In the genomic region with DNA sequence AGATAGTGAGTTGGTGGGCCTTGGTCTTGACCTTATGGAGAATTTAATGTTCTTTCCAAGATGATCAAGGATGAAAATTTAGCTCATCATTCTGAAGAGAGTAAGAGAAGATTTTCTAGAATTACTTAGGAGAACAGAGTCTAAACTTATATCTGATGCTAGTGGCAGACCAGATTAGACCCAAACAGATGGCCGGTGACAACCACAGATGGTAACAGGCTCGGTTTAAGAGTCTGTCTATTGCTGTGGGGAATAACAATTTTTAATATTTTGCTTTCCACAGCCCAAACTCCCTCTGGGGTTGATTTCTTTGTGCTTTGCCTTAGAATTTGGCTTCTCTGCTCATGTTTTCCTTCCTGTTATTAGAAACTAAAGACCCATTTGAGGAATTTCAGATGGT, we compare ENCODE assay signal across 15 mouse cellular contexts.
DNase-seq lines count a peak whose midpoint lies in the region; ATAC-seq and TF ChIP-seq lines count a peak whose summit lies in the region.
"Had no signal": no experiment of that assay in that cellular context is flagged by ENCODE, and none has a peak within 500 bp of the region (broad histone marks: within the 10 kb centered on the region; RNA-seq: fewer than 3 reads in every experiment).

No protein-coding gene starts in this region.

- no peak overlapping the region for H3K9ac ChIP-seq in forebrain, embryonic 13.5 days
- no peak overlapping the region for H3K9ac ChIP-seq in forebrain, embryonic 11.5 days (ENCODE audit: low read length)
- no peak overlapping the region for H3K9ac ChIP-seq in forebrain, postnatal 0 days
- H3K9ac ChIP-seq: liver, embryonic 12.5 days had no signal

- H3K4me1 ChIP-seq in forebrain, embryonic 13.5 days = peaks cover 16% of the 10 kb centered on the region
- no peaks in the 10 kb centered on the region for H3K4me1 ChIP-seq in forebrain, embryonic 11.5 days (replicated peaks; ENCODE audit: control insufficient read depth, insufficient read depth, low read length)
- no peaks in the 10 kb centered on the region for H3K4me1 ChIP-seq in forebrain, postnatal 0 days (ENCODE audit: insufficient read depth)
- H3K4me1 ChIP-seq: liver, embryonic 12.5 days had no signal

- WGBS in forebrain, embryonic 13.5 days = 80% methylated on average over 2 of the region's 2 CpGs
- WGBS in forebrain, embryonic 11.5 days = 86% methylated on average over 2 of the region's 2 CpGs
- 66% methylated on average over 2 of the region's 2 CpGs for WGBS in forebrain, postnatal 0 days

- no peaks in the 10 kb centered on the region for H3K9me3 ChIP-seq in forebrain, embryonic 13.5 days (replicated peaks)
- no peaks in the 10 kb centered on the region for H3K9me3 ChIP-seq in forebrain, embryonic 11.5 days (ENCODE audit: control insufficient read depth, low read length)
- H3K9me3 ChIP-seq in forebrain, postnatal 0 days (ENCODE audit: low read length) = no peaks in the 10 kb centered on the region
- H3K9me3 ChIP-seq: liver, embryonic 12.5 days had no signal

- TF ChIP-seq CTCF in forebrain, postnatal 0 days (IDR thresholded peaks at IDR 0.05; ENCODE audit: low read depth) = no peak

- no peaks in the 10 kb centered on the region for H3K27me3 ChIP-seq in forebrain, embryonic 13.5 days
- H3K27me3 ChIP-seq in forebrain, embryonic 11.5 days (ENCODE audit: control insufficient read depth, insufficient read depth, low read length) = no peaks in the 10 kb centered on the region
- no peaks in the 10 kb centered on the region for H3K27me3 ChIP-seq in forebrain, postnatal 0 days (ENCODE audit: insufficient read depth, low read length)
- H3K27me3 ChIP-seq: liver, embryonic 12.5 days had no signal

- H3K4me2 ChIP-seq in forebrain, embryonic 13.5 days = no peak overlapping the region
- no peak overlapping the region for H3K4me2 ChIP-seq in forebrain, embryonic 11.5 days (ENCODE audit: low read depth, low read length, severe bottlenecking)
- H3K4me2 ChIP-seq in forebrain, postnatal 0 days (ENCODE audit: low read depth) = no peak overlapping the region
- H3K4me2 ChIP-seq: liver, embryonic 12.5 days had no signal

- peak; percentile 53; the same call in 1 of the 2 replicates for ATAC-seq in forebrain, embryonic 13.5 days
- no peak for ATAC-seq in forebrain, embryonic 11.5 days (replicated peaks; ENCODE audit: low FRiP score)
- ATAC-seq in forebrain, postnatal 0 days = 0 out of 2 replicates have a peak, but pooled peaks have one; percentile 47
- ATAC-seq: hindbrain, postnatal 0 days; liver, embryonic 12.5 days had no signal

- no peak overlapping the region for H3K4me3 ChIP-seq in forebrain, embryonic 13.5 days
- no peak overlapping the region for H3K4me3 ChIP-seq in forebrain, embryonic 11.5 days (ENCODE audit: low read depth, low read length)
- H3K4me3 ChIP-seq in forebrain, postnatal 0 days (ENCODE audit: low read depth, low read length) = no peak overlapping the region
- H3K4me3 ChIP-seq: liver, embryonic 12.5 days had no signal

- DNase-seq in forebrain, embryonic 11.5 days (ENCODE audit: low spot score) = no peak
- peak; percentile 57 for DNase-seq in forebrain, postnatal 0 days
- peak; percentile 78 for DNase-seq in layer of hippocampus, adult 9-11 months
- DNase-seq in right cerebral cortex, adult 2 months (ENCODE audit: low spot score in 2 of 2) = peak; percentile 75 to 76
- no peak for DNase-seq in spleen, adult 12 weeks (ENCODE audit: low spot score)
- no peak for DNase-seq in lung, postnatal 14 days
- DNase-seq in thymus, postnatal 10 days (ENCODE audit: low spot score in 2 of 2) = no peak
- DNase-seq: adrenal gland, adult 2 months; kidney, adult 8-10 months; lung, postnatal 10 days; midbrain, embryonic 14.5 days had no signal

- H3K36me3 ChIP-seq in forebrain, embryonic 13.5 days (ENCODE audit: poor library complexity, severe bottlenecking) = no peaks in the 10 kb centered on the region
- no peaks in the 10 kb centered on the region for H3K36me3 ChIP-seq in forebrain, embryonic 11.5 days (ENCODE audit: control insufficient read depth, insufficient read depth, low read length)
- no peaks in the 10 kb centered on the region for H3K36me3 ChIP-seq in forebrain, postnatal 0 days (ENCODE audit: insufficient read depth)
- H3K36me3 ChIP-seq: liver, embryonic 12.5 days had no signal

- H3K27ac ChIP-seq in forebrain, embryonic 13.5 days = no peak overlapping the region
- no peak overlapping the region for H3K27ac ChIP-seq in forebrain, embryonic 11.5 days (ENCODE audit: low read depth, low read length)
- H3K27ac ChIP-seq in forebrain, postnatal 0 days (ENCODE audit: low read depth, low read length) = no peak overlapping the region
- H3K27ac ChIP-seq: hindbrain, postnatal 0 days; liver, embryonic 12.5 days; stomach, postnatal 0 days had no signal

Comparison
In these comparisons a context has a peak if more than half of its experiments do, and no peak if none do; other contexts are left out.
1. DNase-seq: peak in forebrain, postnatal 0 days (single experiment), layer of hippocampus, adult 9-11 months (single experiment) and right cerebral cortex, adult 2 months (2 of 2); none in forebrain, embryonic 11.5 days (single experiment), spleen, adult 12 weeks (single experiment), lung, postnatal 14 days (single experiment) and thymus, postnatal 10 days (0 of 2).